Comparison of ENCODE assay signal across 24 mouse cellular contexts in the genomic region with DNA sequence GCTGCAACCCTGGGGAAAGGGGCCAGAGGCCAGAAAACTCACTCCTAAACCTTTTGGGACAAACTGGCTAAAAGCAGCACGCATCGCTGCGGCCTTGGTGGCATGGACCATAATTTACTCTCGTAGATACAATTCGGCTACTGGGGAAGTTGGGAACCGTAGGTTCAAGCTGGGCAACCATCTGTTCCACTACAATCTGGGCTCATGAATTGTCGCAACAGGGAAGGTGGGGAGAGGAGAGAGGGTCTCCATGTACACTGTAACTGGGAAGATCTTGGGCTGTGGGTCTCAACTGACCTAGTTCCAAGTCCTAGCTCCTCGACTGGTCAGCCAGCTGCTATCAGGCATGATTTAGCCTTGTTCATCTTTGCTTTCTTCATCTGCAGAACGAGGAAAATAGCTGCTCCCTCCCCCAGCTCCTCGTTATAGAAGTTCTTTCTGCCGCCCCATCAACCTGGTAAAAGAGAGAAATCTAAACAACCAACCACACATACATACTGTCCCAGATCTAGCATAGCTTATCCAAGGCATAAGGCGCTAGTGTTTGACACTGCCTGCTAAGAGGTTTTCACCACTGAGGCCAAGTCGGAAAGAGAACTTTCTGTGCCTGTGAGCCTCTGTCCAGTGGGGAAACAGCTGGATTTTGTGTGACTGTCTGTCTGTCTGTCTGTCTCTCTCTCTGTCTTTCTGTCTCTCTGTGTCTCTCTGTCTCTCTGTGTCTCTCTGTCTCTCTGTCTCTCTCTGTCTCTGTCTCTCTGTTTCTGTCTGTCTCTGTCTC. TPM values are rescaled to one million over a fixed set of nuclear protein-coding genes. Genes with fewer than 3 reads are reported as not detected.
A peak's percentile ranks its signal among the peaks of the same experiment; 100 is the strongest.
DNase-seq lines count a peak whose midpoint lies in the region; ATAC-seq and TF ChIP-seq lines count a peak whose summit lies in the region.
"Had no signal": no experiment of that assay in that cellular context is flagged by ENCODE, and none has a peak within 500 bp of the region (broad histone marks: within the 10 kb centered on the region; RNA-seq: fewer than 3 reads in every experiment).

No protein-coding gene starts in this region.

- peak overlapping the region; percentile 39; the same call in 1 of the 2 replicates for H3K27ac ChIP-seq in lung, embryonic 15.5 days
- H3K27ac ChIP-seq in kidney, adult 2 months (ENCODE audit: insufficient read depth, low read depth, low read length), result no peak overlapping the region
- H3K27ac ChIP-seq: embryonic facial prominence, embryonic 15.5 days; forebrain, embryonic 10.5 days; hindbrain, embryonic 13.5 days had no signal

- DNase-seq in frontal cortex, postnatal 10 days (ENCODE audit: low spot score in 2 of 2), result no peak
- DNase-seq in lung, postnatal 36 days, result no peak
- peak; percentile 39 for DNase-seq in brain, embryonic 14.5 days (ENCODE audit: low read depth)
- DNase-seq in right cerebral cortex, postnatal 25 days, result peak; percentile 54
- no peak for DNase-seq in adrenal gland, postnatal 4 days (ENCODE audit: low spot score in 2 of 2)
- no peak for DNase-seq in kidney, adult 2 months
- DNase-seq: adrenal gland, postnatal 10 days; cerebellum, adult 8-10 months; gastrocnemius, postnatal 25 days; kidney, adult 8-10 months; kidney, postnatal 25 days; thymus, adult 2 months had no signal

- H3K9ac ChIP-seq in lung, embryonic 15.5 days, result no peak overlapping the region
- H3K9ac ChIP-seq: embryonic facial prominence, embryonic 15.5 days; hindbrain, embryonic 13.5 days had no signal

- TF ChIP-seq CTCF in brain, embryonic 14.5 days (IDR thresholded peaks at IDR 0.05; ENCODE audit: borderline replicate concordance, extremely low read depth, insufficient read depth, insufficient read length), result no peak
- no peak for TF ChIP-seq CTCF in kidney, adult 2 months (conservative IDR thresholded peaks at IDR 0.05; ENCODE audit: insufficient read depth, insufficient read length, low read depth, low read length)

- no peaks in the 10 kb centered on the region for H3K36me3 ChIP-seq in lung, embryonic 15.5 days
- no peaks in the 10 kb centered on the region for H3K36me3 ChIP-seq in kidney, adult 2 months (ENCODE audit: control insufficient read depth, insufficient read depth, low read length)
- H3K36me3 ChIP-seq: embryonic facial prominence, embryonic 15.5 days; forebrain, embryonic 10.5 days; hindbrain, embryonic 13.5 days had no signal

- H3K4me3 ChIP-seq in lung, embryonic 15.5 days, result no peak overlapping the region
- no peak overlapping the region for H3K4me3 ChIP-seq in kidney, adult 2 months (ENCODE audit: insufficient read depth, low read depth, low read length)
- H3K4me3 ChIP-seq: embryonic facial prominence, embryonic 15.5 days; forebrain, embryonic 10.5 days; hindbrain, embryonic 13.5 days had no signal

- peak; percentile 78; the same call in 1 of the 2 replicates for ATAC-seq in frontal cortex, adult (ENCODE audit: low TSS enrichment)
- ATAC-seq in lung, embryonic 15.5 days (ENCODE audit: borderline replicate concordance, extremely low read depth, low FRiP score, low TSS enrichment), result no peak

- WGBS in lung, embryonic 15.5 days, result 65% methylated on average over 13 of the region's 13 CpGs
- 81% methylated on average over 13 of the region's 13 CpGs for WGBS in kidney, adult 2 months

- TF ChIP-seq POLR2A in brain, embryonic 14.5 days (IDR thresholded peaks at IDR 0.05; ENCODE audit: borderline replicate concordance, extremely low read depth, insufficient read depth, insufficient read length, poor library complexity, severe bottlenecking), result no peak
- no peak for TF ChIP-seq POLR2A in kidney, adult 2 months (IDR thresholded peaks at IDR 0.05; ENCODE audit: low read depth, low read length)

- no peak overlapping the region for H3K4me2 ChIP-seq in lung, embryonic 15.5 days
- H3K4me2 ChIP-seq: embryonic facial prominence, embryonic 15.5 days; hindbrain, embryonic 13.5 days had no signal

- H3K27me3 ChIP-seq in lung, embryonic 15.5 days, result no peaks in the 10 kb centered on the region
- H3K27me3 ChIP-seq in kidney, adult 2 months (replicated peaks; ENCODE audit: control insufficient read depth, insufficient read depth, low read length), result 0 out of 2 replicates have a peak, but pooled peaks cover 1% of the 10 kb centered on the region
- H3K27me3 ChIP-seq: embryonic facial prominence, embryonic 15.5 days had no signal

- H3K9me3 ChIP-seq in lung, embryonic 15.5 days, result no peaks in the 10 kb centered on the region
- H3K9me3 ChIP-seq: embryonic facial prominence, embryonic 15.5 days; forebrain, embryonic 10.5 days; hindbrain, embryonic 13.5 days had no signal

- peaks cover 37% of the 10 kb centered on the region for H3K4me1 ChIP-seq in lung, embryonic 15.5 days
- H3K4me1 ChIP-seq in kidney, adult 2 months (ENCODE audit: control insufficient read depth, insufficient read depth, low read length), result no peaks in the 10 kb centered on the region

RNA-seq across cellular contexts. Expression of a gene that starts 19.5 kb away (rescaled TPM):
- polyA plus RNA-seq in lung, embryonic 15.5 days (2015; fragmentation: Nextera tagmentation; extraction: Ambion mirVana), result not detected in 2 replicates
- polyA plus RNA-seq in brain, embryonic 14.5 days (2012; rRNA removed), result not detected in 2 replicates
- total RNA-seq in adrenal gland, postnatal 4 days (2021), result not detected
- polyA plus RNA-seq in kidney, adult 2 months (2012; rRNA removed), result not detected in 2 replicates
- total RNA-seq: adrenal gland, postnatal 10 days; gastrocnemius, postnatal 25 days; heart, adult 8-10 months; layer of hippocampus, postnatal 36 days; megakaryocyte, adult 5-6 weeks had no signal
- polyA plus RNA-seq: embryonic facial prominence, embryonic 15.5 days; forebrain, embryonic 10.5 days; heart, postnatal 0 days; hindbrain, embryonic 13.5 days; limb, embryonic 14.5 days; liver, embryonic 16.5 days; neural tube, embryonic 11.5 days; thymus, adult 2 months had no signal

RNA-seq across cellular contexts. Expression of a gene that starts 25.7 kb away (rescaled TPM):
- 5.9 and 7.5 TPM in 2 replicates for polyA plus RNA-seq in lung, embryonic 15.5 days (2015; fragmentation: Nextera tagmentation; extraction: Ambion mirVana)
- 18.9 and 42.6 TPM in 2 replicates for polyA plus RNA-seq in brain, embryonic 14.5 days (2012; rRNA removed)
- 10 to 100 TPM; 68.4 to 69.6 TPM for total RNA-seq in adrenal gland, postnatal 4 days (2021)
- 17.5 and 17.6 TPM in 2 replicates for polyA plus RNA-seq in kidney, adult 2 months (2012; rRNA removed)
- total RNA-seq: megakaryocyte, adult 5-6 weeks had no signal

Comparison
In these comparisons a context has a peak if more than half of its experiments do, and no peak if none do; other contexts are left out.
1. DNase-seq: peak in brain, embryonic 14.5 days (single experiment) and right cerebral cortex, postnatal 25 days (single experiment); none in frontal cortex, postnatal 10 days (0 of 2), lung, postnatal 36 days (single experiment), adrenal gland, postnatal 4 days (0 of 2) and kidney, adult 2 months (single experiment).